Mouse (Mus musculus) neural tube, embryonic 11.5 days (tissue): ENCODE measurements around the gene Ogfr. TPM values are rescaled to one million over a fixed set of nuclear protein-coding genes. Genes with fewer than 3 reads are reported as not detected.

Experiments used
- ATAC-seq: fragments of 200-750 bp; cut with Nextera tagmentation; 2 replicates; pipeline ENCODE4 v1.8.0; 2017; ENCODE audit warnings: moderate number of reproducible peaks, mild to moderate bottlenecking, moderate TSS enrichment, moderate library complexity; ENCODE audit not compliant: insufficient read depth, low FRiP score, low TSS enrichment
- DNase-seq: peaks from one replicate; pipeline ENCODE4 v3.0.0-alpha.2; 2015; ENCODE audit warnings: low spot score
- H3K27ac ChIP-seq: fragments of 300-500 bp; sonication (generic); 2 replicates; pipeline ENCODE4 v1.5.1; 2014; ENCODE audit warnings: low read depth, mild to moderate bottlenecking, low read length
- H3K27me3 ChIP-seq: fragments of 300-500 bp; sonication (generic); 2 replicates; pipeline ENCODE4 v1.6.1; 2014; ENCODE audit warnings: mild to moderate bottlenecking, low read length, mixed read lengths; ENCODE audit not compliant: control insufficient read depth, insufficient read depth
- H3K36me3 ChIP-seq: fragments of 300-500 bp; sonication (generic); 2 replicates; pipeline ENCODE4 v1.6.1; 2014; ENCODE audit warnings: mild to moderate bottlenecking, low read length, moderate library complexity, mixed read lengths; ENCODE audit not compliant: control insufficient read depth, insufficient read depth
- H3K4me1 ChIP-seq: fragments of 300-500 bp; sonication (generic); 2 replicates; pipeline ENCODE4 v1.6.1; 2014; ENCODE audit warnings: low read length, mixed read lengths; ENCODE audit not compliant: control insufficient read depth, insufficient read depth
- H3K4me2 ChIP-seq: fragments of 300-500 bp; sonication (generic); 2 replicates; pipeline ENCODE4 v1.6.1; 2014; ENCODE audit warnings: low read depth, mild to moderate bottlenecking, moderate library complexity
- H3K4me3 ChIP-seq: fragments of 300-500 bp; sonication (generic); 2 replicates; pipeline ENCODE4 v1.5.1; 2014; ENCODE audit warnings: low read depth, low read length
- H3K9ac ChIP-seq: fragments of 300-500 bp; sonication (generic); 2 replicates; pipeline ENCODE4 v1.6.1; 2014; ENCODE audit warnings: mild to moderate bottlenecking, low read length
- H3K9me3 ChIP-seq: fragments of 300-500 bp; sonication (generic); 2 replicates; pipeline ENCODE4 v1.6.1; 2016; ENCODE audit warnings: low read length; ENCODE audit not compliant: control insufficient read depth
- WGBS: fragments of 180-500 bp; shearing (Covaris S2); extraction: QIAGEN DNeasy Blood & Tissue Kit; methylation state at CpG from one replicate; pipeline ENCODE4 v1.1.7; 2014; 5-methylcytosine and 5-hydroxymethylcytosine counted together
- polyA plus RNA-seq: library from polyadenylated mRNA; unstranded; fragments of >200 nt; fragmentation: Nextera tagmentation; extraction: Ambion mirVana; gene quantifications from 2 replicates; pipeline ENCODE4 v1.2.1, GENCODE M21; 2014

The Ogfr gene
- polyA plus RNA-seq, 1 experiment from 2014 or later: 106 TPM

DNA sequence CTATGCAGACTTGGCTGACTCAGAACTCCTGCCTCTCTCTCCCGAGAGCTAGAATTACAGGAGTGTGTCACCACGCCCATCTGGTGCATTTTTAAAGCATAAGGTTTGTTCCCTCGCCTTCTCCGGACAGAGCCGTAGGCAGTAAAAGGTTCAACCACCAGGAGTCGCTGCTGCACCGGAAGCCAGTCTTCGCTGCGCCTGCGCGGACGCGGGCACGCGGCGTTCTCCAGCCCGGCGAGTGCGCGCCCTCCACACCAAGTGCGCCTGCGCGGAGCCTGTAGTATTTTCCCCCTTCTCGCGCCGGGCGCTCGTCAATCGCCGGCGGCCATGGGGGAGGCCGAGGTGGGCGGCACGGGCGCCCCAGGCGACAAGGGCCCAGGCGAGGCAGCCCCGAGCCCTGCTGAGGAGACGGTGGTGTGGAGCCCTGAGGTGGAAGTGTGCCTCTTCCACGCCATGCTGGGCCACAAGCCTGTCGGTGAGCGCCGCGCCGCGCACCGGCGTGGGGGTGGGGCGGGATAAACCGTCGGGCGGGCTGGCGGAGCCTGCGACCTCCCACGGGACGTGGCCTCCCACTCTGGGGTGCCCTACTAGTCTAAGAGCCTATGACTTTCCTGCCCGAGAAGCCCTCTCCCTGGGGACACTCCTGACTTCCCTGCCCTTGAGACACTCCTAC is 6.4 kb upstream of the Ogfr start:
- Histone ChIP-seq H3K27ac (0 out of 2 replicates have a peak overlapping the region, but pooled peaks have one; percentile 58), H3K9ac (peak overlapping the region; percentile 95), H3K36me3 (no peaks in the 10 kb centered on the region; the same call in 1 of the 2 replicates), H3K4me2 (peak overlapping the region; percentile 84), H3K4me1 (0 out of 2 replicates have a peak, but pooled peaks cover 4% of the 10 kb centered on the region), H3K4me3 (peak overlapping the region; percentile 86), H3K27me3 (no peaks in the 10 kb centered on the region), H3K9me3 (no peaks in the 10 kb centered on the region)
- WGBS: under 1% methylated on average over 52 of the region's 57 CpGs
- peak; percentile 76 for ATAC-seq
- DNase-seq: peak; percentile 97

DNA sequence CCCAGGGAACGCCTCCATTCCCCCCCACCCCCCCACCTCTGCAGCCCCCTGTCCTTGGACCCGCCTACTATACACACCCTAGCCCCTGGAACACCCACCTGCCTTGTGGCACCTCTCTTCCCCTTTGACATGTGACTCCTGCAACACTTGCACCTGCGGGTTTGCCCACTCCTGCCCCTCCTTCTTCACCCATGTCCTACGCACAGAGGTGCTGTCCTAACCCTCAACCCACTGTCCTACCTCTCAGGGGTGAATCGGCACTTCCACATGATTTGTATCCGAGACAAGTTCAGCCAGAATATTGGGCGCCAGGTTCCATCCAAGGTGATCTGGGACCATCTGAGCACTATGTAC is 5.9 kb upstream of the Ogfr start:
- 29% methylated on average over 6 of the region's 7 CpGs for WGBS
- Histone ChIP-seq H3K4me1 (0 out of 2 replicates have a peak, but pooled peaks cover 4% of the 10 kb centered on the region), H3K27ac (no peak overlapping the region), H3K27me3 (no peaks in the 10 kb centered on the region), H3K36me3 (no peaks in the 10 kb centered on the region; the same call in 1 of the 2 replicates), H3K9ac (peak overlapping the region; percentile 95), H3K4me2 (peak overlapping the region; percentile 84), H3K9me3 (no peaks in the 10 kb centered on the region), H3K4me3 (peak overlapping the region; percentile 86)
- DNase-seq: no peak
- peak; percentile 31 for ATAC-seq

DNA sequence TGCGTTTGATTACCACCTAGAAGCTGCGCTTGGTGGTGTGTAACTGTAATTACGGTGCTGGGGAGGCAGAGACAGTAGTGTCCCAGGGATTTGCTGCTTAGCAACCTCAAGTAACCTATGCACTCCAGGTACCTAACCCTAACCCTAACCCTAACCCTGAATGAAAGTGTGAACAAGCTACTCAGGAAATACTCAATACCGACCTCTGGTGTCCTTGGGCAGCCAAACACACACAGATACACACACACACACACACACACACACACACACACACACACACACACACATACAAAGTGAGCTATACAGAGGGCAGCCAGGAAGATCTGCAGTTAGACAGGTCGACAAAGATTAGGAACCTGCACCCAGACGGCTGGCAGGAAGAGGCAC is 316 bp upstream of the Ogfr start:
- H3K36me3 ChIP-seq: peaks cover 12% of the 10 kb centered on the region
- peak overlapping the region; percentile 95 for H3K4me3 ChIP-seq
- H3K27ac ChIP-seq: peak overlapping the region; percentile 89
- H3K9me3 ChIP-seq: no peaks in the 10 kb centered on the region
- no peaks in the 10 kb centered on the region for H3K27me3 ChIP-seq
- peak overlapping the region; percentile 91 for H3K9ac ChIP-seq
- WGBS: 50% methylated on average over 6 of the region's 6 CpGs
- H3K4me2 ChIP-seq: peak overlapping the region; percentile 81
- DNase-seq (no peak), ATAC-seq (peak; percentile 14; the same call in 1 of the 2 replicates)
- H3K4me1 ChIP-seq: peaks cover 7% of the 10 kb centered on the region

DNA sequence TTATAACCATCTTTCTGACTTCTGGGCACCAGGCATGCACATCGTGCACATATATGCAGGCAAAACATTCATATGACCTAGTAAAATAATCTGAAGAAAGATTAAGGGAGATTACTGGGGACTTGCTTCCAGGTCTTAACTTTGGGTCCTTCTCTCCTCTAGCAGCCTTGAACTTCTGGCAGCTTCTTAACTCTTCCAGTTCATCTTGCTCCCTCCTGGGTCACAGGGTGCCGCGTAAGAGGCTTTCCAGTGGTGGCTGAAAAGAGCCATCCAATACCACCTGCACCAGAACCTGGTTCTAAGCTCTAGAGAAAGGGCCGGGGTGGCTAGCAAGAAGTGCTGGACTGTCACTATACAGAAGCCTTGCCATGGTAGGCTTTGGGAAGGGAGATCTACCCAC is 8.4 kb downstream of the Ogfr start, which contains the start of gene Col9a3:
Gene Col9a3 (plus strand): TSS at position 301 of the 400 bp plus-strand sequence.
- Histone ChIP-seq H3K9me3 (no peaks in the 10 kb centered on the region), H3K36me3 (peaks cover 8% of the 10 kb centered on the region), H3K27ac (0 out of 2 replicates have a peak within 1 kb of the TSS, but pooled peaks have one; percentile 4), H3K4me1 (peaks cover 8% of the 10 kb centered on the region; the same call in 1 of the 2 replicates), H3K4me2 (peak within 1 kb of the TSS; percentile 57), H3K27me3 (peaks cover 13% of the 10 kb centered on the region), H3K9ac (peak within 1 kb of the TSS; percentile 45), H3K4me3 (peak within 1 kb of the TSS; percentile 29)
- WGBS: 56% methylated on average over 4 of the region's 4 CpGs
- no peak for ATAC-seq
- DNase-seq: no peak

DNA sequence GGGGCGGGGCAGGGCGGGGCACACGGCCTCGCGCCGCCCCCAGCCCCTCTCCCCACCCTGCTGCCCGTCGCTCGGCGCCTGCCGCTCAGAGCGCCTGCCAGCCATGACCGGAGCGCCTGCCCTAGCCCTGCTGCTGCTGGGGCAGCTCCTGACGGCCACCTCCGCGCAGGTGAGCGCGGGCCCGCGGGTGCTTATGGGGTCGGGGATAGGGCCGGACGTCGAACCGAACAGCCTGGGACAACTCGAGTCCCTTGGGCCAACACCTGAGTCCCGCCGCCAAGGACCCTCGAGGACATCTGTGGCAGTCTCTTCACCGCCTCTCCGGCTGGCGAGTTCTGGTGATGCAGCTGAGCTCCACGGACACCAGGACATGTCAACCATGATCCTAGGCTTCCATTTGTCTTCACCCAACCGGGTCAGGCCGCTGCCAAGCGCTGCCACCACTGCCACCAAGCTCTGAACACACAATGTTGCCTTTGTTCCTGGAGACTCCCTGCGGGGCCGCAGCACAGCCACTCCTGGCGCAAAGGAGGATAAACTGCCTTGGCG is 9.2 kb downstream of the Ogfr start:
- DNase-seq: peak; percentile 62
- WGBS: 1% methylated on average over 33 of the region's 41 CpGs
- ATAC-seq: peak; percentile 21; the same call in 1 of the 2 replicates
- peak overlapping the region; percentile 45 for H3K9ac ChIP-seq
- 0 out of 2 replicates have a peak overlapping the region, but pooled peaks have one; percentile 4 for H3K27ac ChIP-seq
- H3K4me1 ChIP-seq: peaks cover 8% of the 10 kb centered on the region; the same call in 1 of the 2 replicates
- peak overlapping the region; percentile 57 for H3K4me2 ChIP-seq
- H3K27me3 ChIP-seq: peaks cover 13% of the 10 kb centered on the region
- no peaks in the 10 kb centered on the region for H3K9me3 ChIP-seq
- peak overlapping the region; percentile 29 for H3K4me3 ChIP-seq
- peaks cover 4% of the 10 kb centered on the region; the same call in 1 of the 2 replicates for H3K36me3 ChIP-seq

DNA sequence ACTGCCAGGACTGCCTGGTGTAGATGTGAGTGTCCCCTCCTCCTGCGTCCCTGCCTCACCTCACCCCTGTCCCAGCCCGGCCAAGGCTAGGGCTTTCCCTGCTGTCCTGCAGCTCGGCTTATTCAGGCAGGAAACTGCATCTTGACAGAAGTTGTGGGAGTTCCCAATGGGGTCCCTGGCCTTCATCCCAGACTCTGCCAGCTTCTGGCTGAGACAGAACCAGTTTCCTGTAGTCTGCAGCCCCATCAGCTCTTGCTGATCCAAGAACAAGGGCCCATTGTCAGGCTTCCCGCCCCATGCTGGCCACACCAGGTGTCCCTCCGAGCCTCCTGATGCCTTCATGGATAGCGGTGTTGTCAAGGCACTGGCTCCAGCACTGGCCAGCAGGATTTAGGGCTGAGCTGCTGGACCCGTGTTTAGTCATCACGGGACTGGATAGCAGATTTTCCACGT is 11.6 kb downstream of the Ogfr start:
- ATAC-seq: no peak
- WGBS: 27% methylated on average over 9 of the region's 9 CpGs
- no peak overlapping the region; the same call in 1 of the 2 replicates for H3K9ac ChIP-seq
- H3K36me3 ChIP-seq: no peaks in the 10 kb centered on the region
- no peaks in the 10 kb centered on the region for H3K9me3 ChIP-seq
- H3K4me2 ChIP-seq: no peak overlapping the region
- H3K27ac ChIP-seq: no peak overlapping the region
- no peak overlapping the region for H3K4me3 ChIP-seq
- DNase-seq: no peak
- H3K27me3 ChIP-seq: peaks cover 13% of the 10 kb centered on the region
- peaks cover 8% of the 10 kb centered on the region; the same call in 1 of the 2 replicates for H3K4me1 ChIP-seq

DNA sequence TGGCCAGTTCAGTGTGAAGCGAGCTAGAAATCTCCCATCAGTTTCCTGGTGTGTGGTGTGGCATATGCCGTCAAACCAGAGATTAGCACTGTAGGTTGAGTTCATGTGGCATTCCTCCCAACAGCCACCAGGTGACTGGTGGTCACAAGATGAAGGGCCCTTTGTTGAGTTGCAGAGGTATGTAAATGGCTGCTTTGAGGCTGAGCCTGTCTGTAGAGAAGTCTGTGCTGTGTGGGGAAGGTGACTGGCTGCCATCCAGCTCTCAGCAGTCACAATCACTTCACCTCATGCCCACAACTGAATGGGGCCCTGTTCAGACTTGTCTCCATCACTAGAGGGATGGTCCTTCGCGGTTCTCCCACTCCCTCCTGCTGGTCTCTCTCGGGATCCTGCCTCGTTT is 15.7 kb downstream of the Ogfr start:
- no peak overlapping the region for H3K4me3 ChIP-seq
- no peaks in the 10 kb centered on the region for H3K27me3 ChIP-seq
- DNase-seq: no peak
- H3K4me1 ChIP-seq: 0 out of 2 replicates have a peak, but pooled peaks cover 3% of the 10 kb centered on the region
- H3K9me3 ChIP-seq: no peaks in the 10 kb centered on the region
- H3K27ac ChIP-seq: no peak overlapping the region
- no peak overlapping the region for H3K9ac ChIP-seq
- no peak overlapping the region for H3K4me2 ChIP-seq
- WGBS: 52% methylated on average over 6 of the region's 6 CpGs
- no peak for ATAC-seq
- no peaks in the 10 kb centered on the region for H3K36me3 ChIP-seq

DNA sequence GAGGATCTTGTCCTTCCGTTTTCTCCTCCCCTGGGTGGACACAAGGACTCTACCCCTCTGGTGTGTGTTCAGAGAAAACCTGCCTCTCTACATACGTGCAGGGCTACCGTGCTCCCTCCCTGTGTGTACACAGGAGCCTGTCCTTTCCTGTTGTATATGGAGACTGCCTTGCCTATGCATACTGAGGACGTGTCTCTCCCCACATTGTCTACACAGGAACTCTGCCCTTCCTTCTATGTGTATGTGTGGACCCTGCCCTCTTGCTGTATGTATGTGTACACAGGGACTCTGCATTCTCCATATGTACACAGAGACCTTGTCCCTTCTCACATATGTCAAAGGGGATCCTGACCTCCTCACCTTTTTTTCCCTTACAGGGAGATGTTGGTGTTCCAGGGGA is 21.2 kb downstream of the Ogfr start:
- Histone ChIP-seq H3K27me3 (no peaks in the 10 kb centered on the region), H3K9me3 (no peaks in the 10 kb centered on the region), H3K27ac (no peak overlapping the region), H3K36me3 (no peaks in the 10 kb centered on the region), H3K4me3 (no peak overlapping the region), H3K9ac (no peak overlapping the region), H3K4me2 (no peak overlapping the region), H3K4me1 (no peaks in the 10 kb centered on the region)
- WGBS: 81% methylated on average over 4 of the region's 4 CpGs
- no peak for ATAC-seq
- no peak for DNase-seq
